Mouse (Mus musculus): Measurements from ENCODE around the gene Chchd10. TPM values are rescaled to one million over a fixed set of nuclear protein-coding genes. Genes with fewer than 3 reads are reported as not detected.

Chchd10 gene
- polyA plus RNA-seq, 1 experiment from 2014 or later = 101 TPM

- Histone ChIP-seq H3K27ac (no peak overlapping the region), H3K36me3 (peaks cover 96% of the 10 kb centered on the region), H3K4me2 (no peak overlapping the region), H3K27me3 (replicated peaks) (no peaks in the 10 kb centered on the region), H3K9me3 (replicated peaks) (no peaks in the 10 kb centered on the region), H3K9ac (no peak overlapping the region), H3K4me3 (no peak overlapping the region), H3K4me1 (no peaks in the 10 kb centered on the region)
- WGBS (ENCODE audit: insufficient replicate concordance) = 78% methylated on average over 5 of the region's 5 CpGs
- ATAC-seq = no peak
Observed at GRCm38 (mm10) chr10:75904391-75904790, 28.5 kb upstream of the Chchd10 start.

DNA sequence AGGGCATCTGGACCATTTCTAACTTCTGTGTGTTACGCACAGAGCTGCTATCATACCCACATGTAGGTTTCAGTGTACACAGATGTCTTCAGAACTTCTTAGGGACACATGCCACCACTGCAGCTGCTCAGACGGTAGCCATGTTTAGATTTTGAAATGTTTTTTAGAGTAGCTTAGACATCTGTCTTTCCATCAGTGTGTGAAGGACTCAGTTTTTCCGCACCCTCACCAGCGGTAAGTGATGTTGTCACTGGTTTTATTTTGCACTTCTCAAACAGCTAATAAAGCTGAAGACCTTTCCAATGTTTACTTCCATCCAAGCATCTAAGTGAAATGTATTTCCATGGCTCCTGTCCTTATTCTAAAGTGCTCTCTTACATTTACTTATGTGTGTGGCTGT is 26.0 kb upstream of the Chchd10 start:
- Histone ChIP-seq H3K4me2 (no peak overlapping the region), H3K9me3 (replicated peaks) (no peaks in the 10 kb centered on the region), H3K9ac (no peak overlapping the region), H3K4me3 (no peak overlapping the region), H3K27me3 (replicated peaks) (no peaks in the 10 kb centered on the region), H3K36me3 (peaks cover 98% of the 10 kb centered on the region), H3K27ac (no peak overlapping the region), H3K4me1 (no peaks in the 10 kb centered on the region)
- 88% methylated on average over 4 of the region's 4 CpGs for WGBS (ENCODE audit: insufficient replicate concordance)
- no peak for ATAC-seq

DNA sequence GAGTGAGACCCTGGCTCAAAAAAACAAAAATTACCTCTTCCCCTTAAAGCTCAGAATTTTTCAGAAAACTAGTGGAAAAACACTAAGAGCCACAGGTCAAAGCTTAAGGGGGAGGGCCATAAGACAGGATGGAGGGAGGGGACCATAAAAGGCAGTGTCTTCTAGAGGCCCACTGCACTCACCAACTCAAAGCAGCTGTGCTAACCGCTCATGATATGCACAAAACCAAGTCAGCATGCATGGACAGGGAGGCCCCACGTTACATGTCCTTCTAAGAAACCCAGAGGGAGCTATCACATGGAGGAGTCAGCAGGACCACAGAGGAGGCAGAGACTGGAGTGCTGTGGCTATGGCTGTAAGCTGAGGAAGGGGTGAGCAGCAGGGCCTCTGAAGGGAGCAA is 22.2 kb upstream of the Chchd10 start:
- H3K9ac ChIP-seq = no peak overlapping the region
- H3K27me3 ChIP-seq (replicated peaks) = no peaks in the 10 kb centered on the region
- peaks cover 12% of the 10 kb centered on the region for H3K4me1 ChIP-seq
- no peak overlapping the region for H3K4me3 ChIP-seq
- H3K4me2 ChIP-seq = no peak overlapping the region
- no peak for ATAC-seq
- H3K27ac ChIP-seq = no peak overlapping the region
- WGBS (ENCODE audit: insufficient replicate concordance) = 74% methylated on average over 2 of the region's 2 CpGs
- H3K36me3 ChIP-seq = peaks cover 90% of the 10 kb centered on the region
- no peaks in the 10 kb centered on the region for H3K9me3 ChIP-seq (replicated peaks)

DNA sequence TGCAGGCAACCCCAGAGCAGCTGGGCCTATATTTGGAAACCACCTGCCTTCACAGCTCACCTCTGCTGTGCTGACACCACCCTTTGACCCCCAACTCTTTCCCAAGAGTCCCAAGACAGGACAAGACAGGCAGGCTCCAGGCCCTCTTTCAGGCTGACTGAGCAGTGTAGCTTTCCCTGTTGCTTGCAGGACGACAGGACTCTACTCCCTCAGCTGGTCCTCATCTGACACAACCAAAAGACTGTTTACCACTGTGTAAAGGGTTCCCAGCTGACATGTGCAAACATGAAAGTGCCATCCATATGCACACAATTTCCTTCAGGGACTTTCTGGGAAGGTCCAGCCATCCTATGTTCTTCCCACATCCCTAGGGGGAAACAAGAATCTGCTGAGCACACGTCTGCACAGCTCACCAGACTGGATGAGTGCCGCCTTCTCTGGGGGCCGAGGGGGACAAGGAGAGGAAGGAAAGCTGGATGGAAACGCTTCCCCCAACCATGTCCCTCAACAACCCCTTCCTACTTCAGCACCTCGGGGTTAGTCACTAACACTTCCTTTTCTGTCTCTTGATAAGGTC is 19.8 kb upstream of the Chchd10 start:
- H3K9ac ChIP-seq = no peak overlapping the region
- no peaks in the 10 kb centered on the region for H3K27me3 ChIP-seq (replicated peaks)
- H3K9me3 ChIP-seq (replicated peaks) = no peaks in the 10 kb centered on the region
- peaks cover 90% of the 10 kb centered on the region for H3K36me3 ChIP-seq
- ATAC-seq = no peak
- no peak overlapping the region for H3K4me3 ChIP-seq
- H3K27ac ChIP-seq = no peak overlapping the region
- H3K4me2 ChIP-seq = no peak overlapping the region
- 50% methylated on average over 6 of the region's 6 CpGs for WGBS (ENCODE audit: insufficient replicate concordance)
- H3K4me1 ChIP-seq = peaks cover 13% of the 10 kb centered on the region

- no peak for ATAC-seq
- no peak overlapping the region for H3K4me3 ChIP-seq
Observed at GRCm38 (mm10) chr10:75915557-75915956, 17.4 kb upstream of the Chchd10 start.

DNA sequence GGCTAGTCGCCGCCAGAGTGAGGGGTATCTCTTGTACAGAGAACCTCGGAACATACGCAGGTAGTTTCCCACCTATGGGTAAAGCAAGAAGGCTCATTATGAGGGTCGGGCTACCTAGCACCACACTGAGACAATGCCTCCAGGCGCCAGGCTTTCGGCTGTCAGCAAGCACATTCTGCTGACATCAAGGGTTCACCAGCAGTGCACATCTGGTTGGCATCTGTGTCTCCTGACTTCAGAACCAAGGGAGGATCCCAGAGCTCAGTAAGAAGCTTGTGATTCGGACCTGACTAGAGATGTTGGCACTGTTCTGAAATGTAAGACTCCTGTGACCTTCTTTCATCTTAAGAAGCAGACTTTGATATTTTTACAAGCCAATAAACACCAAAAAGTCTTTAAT is 16.1 kb upstream of the Chchd10 start:
- Histone ChIP-seq H3K27ac (no peak overlapping the region), H3K36me3 (peaks cover 72% of the 10 kb centered on the region), H3K4me2 (no peak overlapping the region), H3K9ac (no peak overlapping the region), H3K27me3 (replicated peaks) (no peaks in the 10 kb centered on the region), H3K4me1 (peaks cover 42% of the 10 kb centered on the region), H3K4me3 (no peak overlapping the region), H3K9me3 (replicated peaks) (no peaks in the 10 kb centered on the region)
- 88% methylated on average over 8 of the region's 8 CpGs for WGBS (ENCODE audit: insufficient replicate concordance)
- no peak for ATAC-seq

More at GRCm38 (mm10) chr10:75915557-75915956, 17.4 kb upstream of the Chchd10 start:
- Histone ChIP-seq H3K4me1 (peaks cover 36% of the 10 kb centered on the region), H3K9me3 (replicated peaks) (no peaks in the 10 kb centered on the region), H3K9ac (no peak overlapping the region), H3K4me2 (no peak overlapping the region), H3K36me3 (peaks cover 85% of the 10 kb centered on the region), H3K27ac (no peak overlapping the region), H3K27me3 (replicated peaks) (no peaks in the 10 kb centered on the region)
- 75% methylated on average over 7 of the region's 7 CpGs for WGBS (ENCODE audit: insufficient replicate concordance)

DNA sequence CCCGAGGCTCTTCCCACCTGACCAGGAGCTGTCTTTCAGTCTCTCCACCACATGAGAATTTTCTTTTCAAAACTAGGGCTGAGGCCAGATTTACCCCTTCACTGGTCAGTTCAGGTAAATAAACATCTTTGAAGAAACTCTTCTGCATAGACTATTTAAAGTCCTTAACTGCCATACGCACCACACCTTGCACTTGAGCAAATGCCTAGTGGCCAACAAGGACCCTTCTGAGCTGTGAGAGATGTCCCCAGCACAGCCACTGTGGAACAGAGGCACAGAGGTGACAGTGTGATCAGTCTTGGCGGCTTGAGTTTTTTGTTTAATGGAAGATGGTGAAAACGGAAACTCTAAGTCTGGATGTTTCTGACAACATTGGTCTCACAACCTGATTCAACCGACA is 13.9 kb upstream of the Chchd10 start:
- Histone ChIP-seq H3K36me3 (peaks cover 63% of the 10 kb centered on the region), H3K4me1 (peaks cover 48% of the 10 kb centered on the region), H3K4me3 (no peak overlapping the region), H3K27me3 (replicated peaks) (no peaks in the 10 kb centered on the region), H3K9ac (no peak overlapping the region), H3K4me2 (no peak overlapping the region), H3K27ac (no peak overlapping the region), H3K9me3 (replicated peaks) (no peaks in the 10 kb centered on the region)
- ATAC-seq = no peak
- 82% methylated on average over 5 of the region's 5 CpGs for WGBS (ENCODE audit: insufficient replicate concordance)

GRCm38 (mm10) chr10:75921026-75921725 is 11.8 kb upstream of the Chchd10 start, which contains the start of gene Smarcb1:
Gene Smarcb1, minus strand, starts transcription at chr10:75921617.
- peaks cover 42% of the 10 kb centered on the region for H3K36me3 ChIP-seq
- H3K4me3 ChIP-seq = peak within 1 kb of the TSS; percentile 91
- H3K9ac ChIP-seq = peak within 1 kb of the TSS; percentile 94
- H3K4me2 ChIP-seq = peak within 1 kb of the TSS; percentile 96
- peaks cover 48% of the 10 kb centered on the region for H3K4me1 ChIP-seq
- H3K27me3 ChIP-seq (replicated peaks) = peaks cover 11% of the 10 kb centered on the region; the same call in 1 of the 2 replicates
- H3K27ac ChIP-seq = peak within 1 kb of the TSS; percentile 92
- no peaks in the 10 kb centered on the region for H3K9me3 ChIP-seq (replicated peaks)
- peak; percentile 89 for ATAC-seq
- WGBS (ENCODE audit: insufficient replicate concordance) = under 1% methylated on average over 76 of the region's 76 CpGs

DNA sequence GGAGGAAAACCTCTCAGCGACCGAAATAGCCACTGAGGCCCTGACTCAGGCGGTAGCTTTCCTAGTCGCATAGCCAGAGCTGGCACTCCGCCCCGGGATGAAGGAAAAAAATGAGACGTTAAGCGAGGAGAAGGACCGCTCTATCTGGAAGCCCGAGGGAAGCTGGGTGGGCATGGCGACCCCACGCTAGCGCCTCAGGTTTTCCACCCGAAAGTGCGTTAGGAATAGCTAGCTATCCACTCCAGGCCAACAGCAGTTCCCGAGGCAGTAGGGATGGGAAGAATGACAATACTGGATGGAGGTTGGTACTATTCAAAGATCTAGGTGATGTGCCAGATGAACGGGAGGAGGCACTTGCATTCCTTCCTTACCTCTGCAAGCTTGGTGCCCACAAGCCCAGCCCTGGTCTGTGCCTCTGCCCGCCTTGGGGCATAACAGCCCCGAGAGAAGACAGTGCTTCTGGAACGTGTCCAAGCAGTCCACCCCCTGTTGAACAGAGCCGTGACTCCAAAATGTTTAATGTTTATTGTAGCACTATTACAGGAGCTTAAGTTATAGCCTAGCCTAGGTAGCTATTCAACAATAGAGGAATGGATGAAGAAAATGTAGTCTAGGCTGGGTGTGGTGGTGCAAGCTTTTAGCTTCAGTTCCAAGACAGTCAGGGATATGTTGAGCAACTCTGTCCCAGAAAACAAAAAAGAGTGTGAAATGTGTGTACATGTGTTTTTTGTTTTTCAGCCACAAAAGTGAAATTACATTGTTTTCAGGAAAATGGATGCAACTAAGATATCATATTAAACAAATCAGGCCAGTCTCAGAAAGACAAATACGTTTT is 11.0 kb upstream of the Chchd10 start:
- Histone ChIP-seq H3K27ac (peak overlapping the region; percentile 92), H3K36me3 (peaks cover 35% of the 10 kb centered on the region), H3K4me3 (peak overlapping the region; percentile 91), H3K9me3 (replicated peaks) (no peaks in the 10 kb centered on the region), H3K27me3 (replicated peaks) (peaks cover 19% of the 10 kb centered on the region; the same call in 1 of the 2 replicates), H3K9ac (peak overlapping the region; percentile 94), H3K4me2 (peak overlapping the region; percentile 96), H3K4me1 (peaks cover 48% of the 10 kb centered on the region)
- peak; percentile 47 for ATAC-seq
- 6% methylated on average over 22 of the region's 22 CpGs for WGBS (ENCODE audit: insufficient replicate concordance)

- H3K9me3 ChIP-seq (replicated peaks) = no peaks in the 10 kb centered on the region
- H3K4me3 ChIP-seq = no peak overlapping the region
- no peak overlapping the region for H3K27ac ChIP-seq
- H3K4me2 ChIP-seq = no peak overlapping the region
- WGBS (ENCODE audit: insufficient replicate concordance) = 52% methylated on average over 2 of the region's 2 CpGs
- no peak for ATAC-seq
- H3K27me3 ChIP-seq (replicated peaks) = peaks cover 43% of the 10 kb centered on the region
- H3K36me3 ChIP-seq = peaks cover 11% of the 10 kb centered on the region; the same call in 1 of the 2 replicates
- H3K9ac ChIP-seq = no peak overlapping the region
- peaks cover 34% of the 10 kb centered on the region for H3K4me1 ChIP-seq
Observed at GRCm38 (mm10) chr10:75924324-75924723, 8.6 kb upstream of the Chchd10 start.

- Histone ChIP-seq H3K27me3 (replicated peaks) (peaks cover 63% of the 10 kb centered on the region), H3K27ac (no peak overlapping the region), H3K9ac (no peak overlapping the region), H3K4me1 (peaks cover 30% of the 10 kb centered on the region), H3K4me3 (no peak overlapping the region), H3K4me2 (no peak overlapping the region), H3K36me3 (0 out of 2 replicates have a peak, but pooled peaks cover 6% of the 10 kb centered on the region), H3K9me3 (replicated peaks) (no peaks in the 10 kb centered on the region)
- WGBS (ENCODE audit: insufficient replicate concordance) = 35% methylated on average over 13 of the region's 13 CpGs
- ATAC-seq = no peak
Observed at GRCm38 (mm10) chr10:75926396-75926795, 6.5 kb upstream of the Chchd10 start.

DNA sequence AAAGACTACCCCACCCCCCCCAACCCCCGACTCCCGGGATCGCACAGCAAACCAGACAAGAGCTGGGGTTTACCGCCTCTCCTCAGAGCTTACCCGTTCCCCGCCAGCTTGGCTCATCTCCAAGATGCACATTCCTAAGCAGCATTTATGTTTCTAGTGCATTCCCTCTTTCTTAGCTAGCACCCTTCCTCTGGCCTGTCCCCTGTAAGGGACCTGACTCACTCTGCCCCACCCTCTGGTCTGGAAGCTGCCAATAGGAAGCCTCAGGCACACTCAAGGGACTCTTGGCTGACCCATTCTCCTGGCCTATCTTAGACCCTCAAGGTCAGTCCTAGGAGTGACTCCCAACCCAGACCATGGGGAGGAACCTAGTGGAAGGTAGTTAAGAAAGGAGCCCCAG is 2.6 kb upstream of the Chchd10 start:
- no peak for ATAC-seq
- WGBS (ENCODE audit: insufficient replicate concordance) = 53% methylated on average over 6 of the region's 6 CpGs
- Histone ChIP-seq H3K27ac (no peak overlapping the region), H3K4me1 (peaks cover 31% of the 10 kb centered on the region), H3K9ac (no peak overlapping the region), H3K36me3 (no peaks in the 10 kb centered on the region), H3K4me3 (no peak overlapping the region), H3K4me2 (no peak overlapping the region), H3K9me3 (replicated peaks) (no peaks in the 10 kb centered on the region), H3K27me3 (replicated peaks) (peaks cover 89% of the 10 kb centered on the region)
